Mouse (Mus musculus) liver (tissue): ENCODE data around the gene Ccm2.

Experiments
- DNase-seq: peaks from one replicate; pipeline ENCODE4 v3.0.0-alpha.2; 2020; ENCODE audit warnings: mixed read lengths

The Ccm2 gene

DNA sequence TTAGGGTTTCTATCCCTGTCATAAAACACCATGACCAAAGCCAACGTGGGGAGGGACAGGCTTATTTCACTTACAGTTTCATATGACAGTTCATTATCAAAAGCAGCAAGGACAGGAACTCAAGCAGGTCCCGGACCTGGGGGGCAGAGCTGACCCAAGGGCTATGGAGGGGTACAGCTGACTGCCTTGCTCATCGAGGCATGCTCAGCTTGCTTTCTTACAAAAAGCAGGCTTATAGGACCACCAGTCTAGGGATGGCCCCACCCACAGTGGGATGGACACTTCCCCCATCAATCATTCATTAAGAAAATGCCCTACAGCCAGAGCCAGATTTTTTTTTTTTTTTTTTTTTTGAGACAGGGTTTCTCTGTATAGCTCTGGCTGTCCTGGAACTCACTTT lies 15.9 kb upstream of the Ccm2 start:
- DNase-seq: no peak

DNA sequence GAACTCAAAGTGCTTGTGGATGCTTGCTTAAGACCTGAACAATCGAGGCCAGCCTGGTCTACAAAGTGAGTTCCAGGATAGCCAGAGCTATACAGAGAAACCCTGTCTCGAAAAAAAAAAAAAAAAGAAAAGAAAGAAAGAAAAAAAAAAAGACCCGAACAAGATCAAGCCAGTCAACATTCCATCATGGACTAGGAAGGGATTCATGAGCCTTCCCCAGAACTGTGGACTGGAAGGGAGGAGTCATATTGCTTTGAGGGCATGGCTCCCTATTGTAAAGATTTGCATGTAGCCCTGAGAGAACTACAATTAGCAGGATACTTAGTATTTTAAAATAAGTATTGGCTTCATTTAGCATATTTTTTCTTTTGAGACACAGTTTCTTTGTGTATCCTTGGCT lies 2.0 kb upstream of the Ccm2 start:
- DNase-seq: no peak

DNA sequence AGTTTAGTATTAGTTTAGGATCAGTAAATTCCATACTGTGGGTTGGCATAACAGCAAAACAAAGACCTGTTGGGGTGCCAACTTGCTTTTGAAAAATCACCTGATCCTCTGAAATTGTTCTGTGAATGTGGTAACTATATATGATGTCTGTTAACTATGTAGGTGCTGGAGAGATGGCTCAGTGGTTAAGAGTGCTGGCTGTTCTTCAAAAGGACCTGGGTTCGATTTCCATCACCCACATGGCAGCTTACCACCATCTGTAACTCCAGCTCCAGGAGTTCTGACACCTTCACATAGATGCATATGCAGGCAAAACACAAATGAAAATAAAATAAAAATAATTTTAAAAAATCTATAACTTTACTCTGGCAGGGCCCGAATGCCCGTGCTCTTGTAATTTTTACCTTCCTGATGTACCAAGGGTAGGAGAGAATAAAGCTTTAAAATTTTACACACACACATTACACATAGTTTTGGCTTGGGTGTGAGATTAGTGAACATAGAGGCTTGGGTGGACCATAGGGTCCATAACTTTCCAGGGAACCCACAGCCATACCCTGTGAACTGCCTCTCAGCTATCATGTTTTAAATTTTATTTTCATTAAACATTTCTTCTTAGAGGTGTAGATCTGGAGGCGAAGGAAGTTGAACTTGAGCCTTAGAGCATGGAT lies 1.4 kb upstream of the Ccm2 start:
- no peak for DNase-seq

DNA sequence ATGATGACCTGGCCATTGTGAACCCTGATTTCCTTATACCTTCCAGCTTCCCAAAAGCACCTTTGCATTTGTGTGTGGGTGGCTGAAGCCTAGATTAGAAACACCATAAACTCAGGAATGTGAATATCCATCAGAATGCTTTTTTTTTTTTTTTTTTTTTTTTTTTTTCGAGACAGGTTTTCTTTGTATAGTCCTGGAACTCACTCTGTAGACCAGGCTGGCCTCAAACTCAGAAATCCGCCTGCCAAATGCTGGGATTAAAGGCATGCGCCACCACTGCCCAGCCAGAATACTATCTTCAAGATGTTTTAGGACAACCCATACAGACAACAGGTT lies 862 bp upstream of the Ccm2 start:
- DNase-seq: no peak

DNA sequence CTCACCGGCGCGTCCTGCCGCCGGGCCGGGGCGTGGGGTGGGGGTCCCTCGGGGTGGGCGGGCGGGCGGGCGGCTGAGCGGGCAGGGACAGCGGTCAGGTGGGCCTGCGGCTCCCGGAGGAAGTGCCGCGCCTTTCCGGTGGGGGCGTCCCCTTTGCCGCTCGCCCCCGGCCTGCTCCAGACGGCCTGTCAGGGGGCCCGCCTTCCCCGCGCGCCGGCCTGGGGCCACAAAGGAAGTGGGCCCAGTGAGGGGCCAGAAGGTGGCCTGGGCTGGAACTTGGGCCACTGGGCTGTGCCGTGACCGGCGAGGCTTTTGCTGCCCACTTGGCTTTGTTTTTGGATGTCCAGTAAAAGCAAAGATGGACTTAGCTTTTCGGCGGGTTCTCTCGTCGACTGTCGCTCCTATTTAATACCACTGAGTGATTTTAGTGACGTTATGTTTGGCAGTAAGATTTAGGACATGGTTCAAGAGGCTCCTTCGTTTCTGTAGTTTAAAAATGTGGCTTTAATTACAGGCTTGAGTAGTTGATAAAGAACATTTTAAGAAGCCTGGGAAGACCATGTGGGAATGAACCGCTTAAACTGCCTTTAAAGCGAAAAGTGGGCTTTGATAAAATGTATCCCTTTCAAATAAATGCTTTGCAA lies 472 bp downstream of the Ccm2 start:
- DNase-seq: peak; percentile 77

DNA sequence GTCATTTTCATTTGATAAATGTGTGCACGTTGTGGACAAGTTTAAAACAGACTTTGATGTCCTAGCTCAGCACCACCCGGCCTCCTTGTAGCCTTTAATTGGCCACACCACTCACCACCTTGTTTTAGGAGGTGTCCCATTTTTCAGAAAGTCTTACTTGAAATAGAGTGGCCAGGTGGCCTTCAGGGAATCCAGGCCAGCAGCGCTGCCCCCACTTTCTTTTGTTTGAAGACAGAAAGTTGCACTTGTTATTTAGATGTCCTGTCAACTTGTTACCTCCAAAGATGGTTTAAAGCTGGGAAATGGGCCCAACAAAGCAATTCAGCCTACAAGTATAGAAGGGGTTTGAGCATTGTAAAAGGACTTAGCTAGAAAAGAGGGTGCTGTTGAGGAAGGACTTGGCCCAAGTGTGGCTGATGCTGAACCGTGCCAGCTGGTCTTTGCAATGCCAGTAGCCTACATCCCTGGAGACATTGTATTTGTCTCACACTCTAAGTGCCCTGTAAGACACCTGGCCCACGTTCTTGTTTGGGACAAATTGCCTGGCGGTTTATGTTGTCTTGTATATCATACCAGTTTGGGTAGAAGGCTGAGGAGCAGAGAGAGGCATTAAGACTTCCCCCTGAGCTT lies 1.1 kb downstream of the Ccm2 start:
- DNase-seq: no peak

DNA sequence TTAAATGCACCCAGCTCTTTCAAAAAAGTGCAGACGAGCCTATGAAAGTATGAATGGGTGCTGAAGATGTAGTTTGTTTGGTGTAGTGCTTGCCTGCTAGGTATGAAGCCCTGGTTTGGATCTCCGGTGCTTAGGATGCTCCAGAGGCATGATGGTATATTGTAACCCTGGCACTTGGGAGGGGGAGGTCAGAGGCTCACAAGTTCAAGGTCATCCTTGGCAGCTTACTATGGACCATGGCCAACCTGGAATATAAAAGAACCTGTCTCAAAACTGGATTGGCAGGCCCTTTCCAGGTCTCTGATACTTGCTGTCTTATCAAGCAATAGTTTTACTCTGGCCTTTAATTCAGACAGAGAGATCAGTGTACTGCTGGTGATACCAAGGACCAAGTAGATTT lies 3.1 kb downstream of the Ccm2 start:
- DNase-seq: no peak

DNA sequence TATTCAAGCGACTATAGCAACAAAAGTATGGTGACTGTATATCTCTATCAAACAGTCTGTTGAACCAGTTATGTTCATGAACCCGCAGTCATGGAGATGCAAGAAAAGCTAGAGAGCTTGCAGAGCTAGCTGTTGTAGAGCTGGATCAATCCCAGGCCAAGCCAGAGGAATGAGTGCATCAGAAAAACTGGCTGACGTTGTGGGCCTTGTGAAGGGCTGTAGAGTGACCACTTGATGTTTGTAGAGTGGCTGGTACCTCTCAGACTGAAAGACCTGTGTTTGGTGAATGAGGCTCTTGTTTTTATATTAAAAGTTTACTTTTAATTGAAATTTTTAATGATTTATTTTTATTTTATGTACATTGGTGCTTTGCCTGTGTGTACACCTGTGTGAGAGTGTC lies 3.5 kb downstream of the Ccm2 start:
- no peak for DNase-seq

DNA sequence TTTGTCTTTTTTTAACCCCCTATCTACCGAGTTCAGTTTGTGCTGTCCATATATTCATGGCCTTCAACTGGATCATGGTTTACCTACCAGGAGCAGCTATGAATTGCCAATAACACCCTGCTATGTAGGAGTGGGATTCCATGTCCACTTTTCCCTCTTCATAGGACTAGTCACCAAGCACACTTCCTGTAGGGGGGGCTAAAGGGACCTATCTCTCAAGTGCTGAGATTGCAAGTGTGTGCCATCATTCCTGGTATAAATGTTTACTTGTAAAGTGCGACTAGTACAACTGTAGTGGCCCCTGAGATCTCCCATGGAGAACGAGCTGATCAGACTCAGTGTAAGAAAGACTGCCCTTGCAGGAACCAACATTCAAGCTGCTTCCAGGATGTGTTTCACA lies 11.5 kb downstream of the Ccm2 start:
- no peak for DNase-seq

DNA sequence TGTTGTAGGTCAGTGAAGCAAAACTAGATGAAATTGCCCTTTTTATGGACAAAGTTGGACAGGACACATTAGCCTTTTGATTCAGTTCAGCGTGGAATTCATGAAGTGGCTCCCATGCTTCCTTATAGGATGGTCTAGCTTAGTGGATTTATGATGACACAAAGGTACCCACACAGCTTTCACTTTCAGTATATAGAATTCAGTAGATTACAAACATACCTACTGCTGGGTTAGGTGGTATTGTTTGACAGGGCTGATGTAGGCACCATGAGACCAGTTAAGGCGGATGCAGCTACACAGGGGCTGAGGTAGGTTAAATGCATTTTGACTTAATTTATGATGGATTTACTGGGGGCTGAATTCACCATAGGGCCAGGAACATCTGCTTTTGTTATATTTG lies 13.3 kb downstream of the Ccm2 start:
- DNase-seq: no peak

DNA sequence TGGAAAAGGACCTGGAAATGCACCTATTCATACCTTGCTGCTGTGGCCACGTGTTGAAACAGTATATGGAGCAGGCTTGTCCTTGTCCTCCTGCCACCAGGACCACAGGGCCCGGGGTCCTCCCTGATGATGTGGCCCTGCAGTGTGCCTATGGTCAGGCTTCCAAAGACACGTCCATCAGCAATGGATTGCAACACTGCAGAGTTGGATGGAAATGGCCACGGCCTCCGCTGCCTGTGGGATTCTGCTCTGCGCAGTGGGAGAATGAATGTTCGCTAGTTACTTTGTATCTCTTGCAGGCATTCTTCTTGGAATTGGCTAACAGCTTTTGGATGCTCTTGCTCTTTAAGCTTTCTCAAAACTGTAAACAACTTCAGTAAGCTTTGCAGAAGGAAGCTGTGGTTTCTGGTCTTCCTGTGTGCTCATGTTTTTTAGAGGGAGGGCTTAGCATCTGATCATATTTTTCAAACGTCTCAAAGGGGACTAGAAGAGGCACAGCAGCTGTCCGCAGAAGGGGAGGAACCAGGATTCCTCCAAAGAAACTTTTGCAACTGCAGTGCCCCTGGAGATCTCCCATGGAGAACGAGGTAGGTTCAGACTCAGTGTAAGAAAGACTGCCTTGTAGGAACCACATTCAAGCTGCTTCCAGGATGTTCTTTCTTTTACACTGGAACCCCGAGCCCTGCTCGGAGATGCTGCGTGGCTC lies 14.1 kb downstream of the Ccm2 start:
- DNase-seq: no peak

DNA sequence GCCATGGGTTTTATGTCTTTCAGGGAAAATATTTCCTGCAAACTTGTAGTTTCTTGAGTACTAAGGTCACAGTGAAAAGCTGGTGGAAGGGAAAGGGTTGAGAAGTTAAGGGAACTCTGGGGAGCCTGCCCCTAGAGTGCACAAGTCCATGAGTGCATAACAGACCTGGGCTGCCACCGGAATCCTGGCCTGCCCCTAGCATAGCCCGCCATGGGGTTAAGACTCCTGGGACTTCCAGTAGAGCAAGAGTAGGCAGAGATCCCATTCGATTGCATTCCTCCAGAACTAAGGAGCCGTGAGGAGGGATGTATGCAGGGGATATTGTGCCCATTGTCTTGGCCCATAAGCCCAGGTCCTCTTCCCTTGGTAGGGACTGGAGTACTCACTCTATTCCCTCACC lies 14.8 kb downstream of the Ccm2 start:
- DNase-seq: no peak

DNA sequence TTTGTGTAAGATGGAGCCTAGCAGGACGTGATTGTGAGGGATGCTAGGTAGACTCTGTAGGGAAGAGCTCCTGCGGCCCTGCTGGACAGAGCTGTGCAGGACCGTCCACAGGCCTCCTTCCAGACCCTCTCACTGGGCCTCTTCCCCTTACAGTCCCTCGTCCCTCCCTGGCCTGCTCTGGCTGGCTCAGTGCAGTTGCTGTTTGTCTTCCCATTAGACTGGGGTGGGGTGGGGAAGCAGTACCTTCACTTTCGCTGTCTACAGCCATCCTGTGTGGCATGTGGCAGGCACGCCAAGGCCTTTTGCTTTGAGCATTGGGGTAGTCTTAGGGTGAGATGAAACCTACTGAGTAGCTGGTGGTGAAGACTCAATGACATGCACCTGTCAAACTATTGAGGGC lies 15.7 kb downstream of the Ccm2 start:
- no peak for DNase-seq

DNA sequence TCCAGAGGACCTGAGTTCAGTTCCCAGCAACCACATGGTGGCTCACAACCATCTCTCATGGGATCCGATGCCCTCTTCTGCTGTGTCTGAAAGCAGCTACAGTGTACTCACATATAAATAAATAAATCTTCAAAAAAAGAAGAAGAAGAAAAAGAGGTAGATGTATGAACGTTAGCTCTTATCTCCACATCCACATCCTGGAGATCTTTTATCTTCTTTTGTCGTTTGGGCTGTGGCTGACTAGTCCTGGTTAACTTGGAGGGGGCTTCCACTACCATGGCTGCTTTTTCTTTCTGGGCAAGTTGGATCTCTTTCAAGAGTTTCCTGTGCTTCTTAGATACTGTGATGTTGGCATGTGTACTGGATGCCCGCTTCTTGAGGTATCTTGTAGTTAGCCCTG lies 16.5 kb downstream of the Ccm2 start:
- no peak for DNase-seq

DNA sequence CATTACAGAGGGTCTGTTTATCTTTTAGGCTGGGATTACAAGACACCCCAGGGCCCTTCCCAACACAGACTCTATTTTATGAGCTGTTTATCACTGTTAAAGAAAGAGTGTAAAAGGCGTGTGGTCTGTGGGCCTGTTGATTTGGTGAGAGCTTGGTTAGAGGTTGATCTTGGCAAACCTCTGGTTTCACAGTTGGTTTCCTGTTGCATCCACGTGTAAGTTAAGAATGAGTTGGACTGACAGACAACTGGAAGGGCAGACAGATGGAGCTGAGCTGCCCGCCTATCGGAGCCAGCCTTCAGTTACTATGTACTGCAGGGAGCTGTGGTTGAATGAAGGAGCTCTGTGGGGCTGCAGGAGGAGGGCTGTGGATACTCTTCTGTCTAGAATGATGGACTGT lies 19.8 kb downstream of the Ccm2 start:
- no peak for DNase-seq

DNA sequence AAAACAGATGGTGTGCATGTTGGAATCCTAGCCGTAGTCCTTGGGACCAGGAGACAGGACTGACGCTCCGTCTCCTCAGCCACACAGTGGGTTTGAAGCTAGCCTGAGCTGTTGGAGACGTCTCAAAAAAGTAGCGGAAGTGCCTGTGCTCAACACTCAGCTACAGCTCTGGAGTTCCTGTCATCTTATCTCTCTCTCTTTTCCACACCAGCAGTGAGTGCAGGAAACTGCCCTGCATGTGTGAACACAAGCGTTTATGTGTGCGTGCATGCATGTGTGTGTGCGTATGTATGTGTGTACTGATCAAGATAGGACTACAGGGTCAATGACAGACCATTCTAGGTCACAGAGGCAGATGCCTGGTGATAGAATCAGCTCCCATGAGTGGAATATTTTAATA lies 21.3 kb downstream of the Ccm2 start:
- DNase-seq: no peak

DNA sequence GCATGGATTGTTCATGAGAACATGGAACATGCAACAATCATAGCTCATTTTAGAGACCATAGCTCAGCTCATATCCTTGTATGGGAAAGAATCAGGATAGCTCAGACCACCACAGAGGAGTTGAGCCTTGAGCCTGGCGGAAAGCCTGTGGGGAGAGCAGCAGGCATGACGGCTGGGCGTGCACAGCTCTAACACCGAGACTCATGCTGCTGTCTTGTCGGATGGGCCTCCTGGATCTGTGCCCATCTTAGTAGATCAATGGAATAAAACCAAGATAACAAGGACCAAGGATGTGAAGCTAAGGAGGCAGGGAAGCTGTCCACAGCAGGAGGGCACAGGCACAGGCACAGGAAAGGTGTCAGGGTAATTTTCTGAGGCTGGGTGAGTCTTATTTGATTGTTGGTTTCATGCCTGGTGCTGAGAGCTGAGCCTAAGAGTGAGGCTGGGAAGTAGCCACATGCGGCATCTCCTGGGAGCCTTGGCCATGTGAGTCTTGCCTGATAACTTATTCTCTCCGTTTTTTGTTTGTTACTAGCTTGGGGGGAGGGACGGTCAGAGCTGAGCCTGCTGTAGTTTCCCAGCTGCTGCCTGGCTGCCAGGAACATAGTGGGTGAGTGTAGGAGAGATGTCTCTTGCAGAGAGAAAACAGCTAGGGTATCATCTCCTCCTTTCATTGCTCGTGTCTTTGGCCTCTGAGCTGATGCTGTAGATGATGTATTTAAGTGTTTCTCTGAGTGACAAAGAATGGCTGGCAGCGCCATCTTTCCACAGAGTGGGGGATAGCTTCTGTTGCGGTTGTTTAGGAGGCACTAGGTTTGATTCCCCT lies 22.1 kb downstream of the Ccm2 start:
- DNase-seq: no peak

DNA sequence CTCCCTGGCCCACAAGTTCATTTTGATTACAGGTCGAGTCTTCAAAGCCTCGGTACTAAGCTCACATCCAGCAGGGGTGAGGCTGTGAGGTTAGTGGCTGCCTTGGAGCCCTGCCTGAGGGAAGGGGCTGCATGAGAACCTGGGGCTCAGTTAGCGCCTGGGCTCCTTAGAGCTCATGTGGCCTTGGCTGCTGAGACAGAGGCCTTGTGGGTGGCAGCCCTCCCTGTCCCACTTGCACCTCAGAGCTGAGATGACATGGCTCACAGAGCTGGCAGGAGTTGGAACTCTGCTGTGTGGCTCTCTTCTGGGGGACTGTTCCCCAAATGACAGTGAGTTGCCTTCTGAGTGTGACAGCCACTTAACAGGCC lies 22.7 kb downstream of the Ccm2 start:
- no peak for DNase-seq

DNA sequence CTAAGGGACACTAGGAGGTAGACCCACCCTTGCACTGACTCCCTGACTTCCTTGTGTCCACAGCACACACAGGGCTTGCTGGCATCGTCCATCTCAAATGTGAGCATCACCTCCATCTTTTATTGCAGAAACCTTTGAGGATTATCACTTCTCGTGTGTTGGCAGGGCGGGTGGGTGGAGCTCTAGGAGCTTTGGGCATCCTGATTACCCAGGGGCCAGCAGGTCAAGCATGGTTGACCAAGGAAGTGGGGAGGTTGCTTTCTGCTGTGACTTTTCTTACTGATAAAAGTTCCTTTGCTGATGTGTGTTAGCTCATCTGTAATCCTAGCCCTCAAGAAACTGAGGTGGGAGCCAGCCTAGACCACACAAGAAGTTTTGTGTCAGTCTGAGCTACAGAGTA lies 29.5 kb downstream of the Ccm2 start:
- DNase-seq: no peak

DNA sequence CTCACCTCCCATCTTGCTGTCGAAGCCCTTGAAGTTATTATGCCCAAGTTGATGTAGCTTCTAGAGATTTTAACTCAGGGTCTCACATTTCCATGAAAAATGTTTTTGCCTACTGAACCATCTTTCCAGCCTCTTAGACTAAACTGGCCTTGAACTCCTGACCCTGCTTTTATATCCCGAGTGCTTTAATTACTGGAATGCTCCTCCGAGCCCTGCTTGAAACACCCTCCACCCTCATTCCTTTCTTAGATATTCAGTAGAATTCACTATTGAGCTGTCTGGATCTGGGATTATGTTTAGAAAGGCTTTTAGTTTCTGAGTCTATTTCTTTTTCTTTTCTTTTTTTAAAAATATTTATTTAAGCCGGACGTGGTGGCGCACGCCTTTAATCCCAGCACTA lies 32.7 kb downstream of the Ccm2 start:
- DNase-seq: no peak

DNA sequence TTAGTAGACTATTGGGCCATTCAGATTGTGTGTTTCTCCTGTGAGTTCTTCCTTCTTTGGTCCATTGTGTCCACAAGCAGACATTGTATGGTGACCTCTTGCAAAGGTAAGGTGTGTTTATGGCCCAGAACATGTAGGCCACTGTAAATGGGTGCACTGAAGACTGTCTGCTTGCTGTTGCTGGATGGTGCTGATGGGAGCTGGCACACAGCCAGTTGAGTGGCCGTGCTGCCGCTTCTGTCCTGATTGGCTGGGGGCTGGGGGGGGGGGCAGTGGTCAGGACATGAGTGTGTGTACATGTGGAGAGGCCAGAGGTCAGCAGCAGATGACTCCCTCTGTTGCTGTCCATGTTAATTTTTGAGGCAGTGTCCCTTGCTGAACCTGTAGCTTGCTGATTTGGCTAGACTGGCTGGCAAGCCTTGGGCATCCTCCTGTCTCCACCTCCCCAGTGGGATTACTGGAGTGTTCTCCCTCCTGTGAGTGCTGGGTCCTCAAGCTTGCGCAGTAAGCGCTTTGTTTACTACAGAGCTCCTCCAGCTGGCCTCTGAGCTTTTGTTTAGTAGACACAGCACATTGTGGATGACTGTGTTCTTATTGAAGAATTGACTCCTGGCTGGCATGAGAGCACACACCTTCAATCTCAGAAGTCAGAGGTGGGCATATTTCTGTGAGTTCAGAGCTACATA lies 33.5 kb downstream of the Ccm2 start:
- no peak for DNase-seq

DNA sequence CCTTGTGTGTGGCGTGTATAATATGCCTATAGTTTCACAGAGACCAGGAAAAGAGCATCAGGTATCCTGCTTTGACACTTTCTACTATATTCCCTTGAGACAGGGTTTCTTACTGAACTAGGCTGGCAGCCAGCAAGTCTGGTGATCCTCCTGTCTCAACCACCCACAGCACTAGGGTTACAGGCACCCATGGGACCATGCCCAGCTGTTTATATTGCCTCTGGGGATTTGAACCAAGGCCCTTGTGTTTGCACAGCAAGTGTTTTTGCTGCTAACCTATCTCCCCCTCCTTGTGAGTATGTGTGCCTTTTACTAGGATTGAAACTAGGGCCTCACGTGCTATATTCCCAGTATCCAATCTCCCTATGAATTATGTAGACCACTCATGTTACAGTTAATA lies 34.9 kb downstream of the Ccm2 start:
- DNase-seq: no peak

DNA sequence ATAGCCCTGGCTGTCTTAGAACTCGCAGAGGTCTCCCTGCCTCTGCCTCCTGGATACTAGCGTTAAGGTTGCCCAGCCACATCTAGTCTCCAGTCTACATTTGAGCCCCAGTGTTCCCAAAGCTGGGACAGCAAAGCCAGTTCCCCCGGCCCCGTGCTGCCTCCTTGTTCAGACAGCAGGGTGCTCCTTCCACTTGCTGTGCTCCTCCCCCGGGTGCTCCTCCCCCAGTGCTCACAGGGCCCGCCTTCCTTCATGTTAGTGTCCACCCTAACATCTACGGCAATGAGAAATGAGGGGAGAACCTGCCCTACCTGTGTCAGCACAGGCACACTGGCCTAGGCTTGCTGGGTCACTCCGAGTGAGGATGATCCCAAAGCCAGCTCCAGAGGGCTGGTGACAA lies 39.1 kb downstream of the Ccm2 start:
- no peak for DNase-seq
